Mouse (Mus musculus) fat pad, adult 2 months (tissue): ENCODE measurements around the gene Gm16503.
"Not testable (repeated sequence)": the region's sequence is repeated elsewhere in the genome, so short reads cannot be mapped to it uniquely, and the experiment has no call there.

Experiments
- DNase-seq: peaks from one replicate; pipeline ENCODE4 v3.0.0-alpha.2; 2011; ENCODE audit warnings: low read depth, low spot score; ENCODE audit errors: extremely low read depth

Gm16503 gene

DNA sequence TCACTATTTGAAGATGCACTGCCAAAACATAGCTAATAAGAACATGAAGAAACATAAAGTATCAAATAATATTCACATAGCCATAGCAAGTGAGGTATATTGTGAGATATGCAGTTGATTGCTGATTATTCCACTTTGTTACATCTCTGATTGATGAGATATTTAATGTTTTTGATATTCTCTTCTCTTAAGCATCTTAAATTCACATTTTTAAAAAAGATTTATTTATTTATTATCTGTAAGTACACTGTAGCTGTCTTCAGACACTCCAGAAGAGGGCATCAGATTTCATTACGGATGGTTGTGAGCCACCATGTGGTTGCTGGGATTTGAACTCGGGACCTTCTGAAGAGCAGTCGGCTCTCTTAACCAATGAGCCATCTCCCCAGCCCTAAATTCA is at the start of gene Gm16503:
Gene Gm16503, plus strand, starts transcription at position 301 of the 400 bp plus-strand sequence.
- not testable (repeated sequence) for DNase-seq

DNA sequence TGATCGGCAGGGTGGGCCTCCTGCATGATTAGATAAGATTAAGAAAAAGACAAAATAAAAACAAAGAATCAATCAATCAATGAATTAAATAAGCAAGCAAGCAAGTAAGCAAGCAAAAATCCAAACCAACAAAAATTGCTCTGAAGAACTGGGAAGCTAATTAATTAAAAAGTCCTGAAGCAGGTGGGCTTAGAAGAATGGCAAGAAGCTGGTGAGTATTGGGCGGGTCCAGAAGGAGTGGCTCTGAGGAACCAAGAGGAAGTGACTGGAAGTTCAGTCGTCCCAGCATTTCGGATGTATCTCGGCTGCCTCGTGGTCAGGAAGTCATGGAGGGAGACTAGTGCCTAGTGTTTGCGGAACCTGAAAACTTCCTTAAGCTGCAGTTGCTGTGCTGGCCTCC is 47.9 kb upstream of the Gm16503 start, which contains the start of gene Zfp982:
Gene Zfp982, plus strand, starts transcription at position 301 of the 400 bp plus-strand sequence.
- not testable (repeated sequence) for DNase-seq

DNA sequence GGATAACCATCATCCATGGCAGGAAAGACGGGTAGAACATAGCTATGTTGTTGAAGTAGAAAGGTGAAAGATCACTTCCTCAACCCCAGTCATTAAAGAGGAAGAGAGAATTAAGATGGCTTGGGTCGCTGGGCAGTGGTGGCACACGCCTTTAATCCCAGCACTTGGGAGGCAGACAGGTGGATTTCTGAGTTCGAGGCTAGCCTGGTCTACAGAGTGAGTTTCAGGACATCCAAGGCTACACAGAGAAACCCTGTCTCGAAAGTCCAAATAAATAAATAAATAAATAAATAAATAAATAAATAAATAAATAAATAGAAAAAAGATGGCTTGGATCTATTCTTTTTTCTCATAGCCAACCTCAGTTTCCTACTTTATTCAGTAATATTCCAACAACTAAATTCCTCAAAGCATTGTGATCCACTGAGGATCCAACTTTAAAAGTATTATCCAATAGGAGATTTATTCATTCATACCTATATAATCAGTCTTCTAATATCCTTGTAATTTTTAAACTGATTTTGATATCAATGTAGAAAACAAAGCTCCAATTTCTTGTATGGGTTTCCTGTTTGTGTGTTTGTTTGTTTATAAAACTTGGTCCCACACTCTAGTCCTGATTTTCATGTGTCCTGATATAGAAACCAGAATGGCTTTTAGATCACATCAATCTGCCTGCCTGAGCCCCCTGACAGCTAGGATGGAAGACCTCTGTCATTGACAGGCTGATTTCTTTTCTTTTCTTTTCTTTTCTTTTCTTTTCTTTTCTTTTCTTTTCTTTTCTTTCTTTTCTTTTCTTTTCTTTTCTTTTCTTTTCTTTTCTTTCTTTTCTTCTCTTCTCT is 41.0 kb upstream of the Gm16503 start:
- not testable (repeated sequence) for DNase-seq

DNA sequence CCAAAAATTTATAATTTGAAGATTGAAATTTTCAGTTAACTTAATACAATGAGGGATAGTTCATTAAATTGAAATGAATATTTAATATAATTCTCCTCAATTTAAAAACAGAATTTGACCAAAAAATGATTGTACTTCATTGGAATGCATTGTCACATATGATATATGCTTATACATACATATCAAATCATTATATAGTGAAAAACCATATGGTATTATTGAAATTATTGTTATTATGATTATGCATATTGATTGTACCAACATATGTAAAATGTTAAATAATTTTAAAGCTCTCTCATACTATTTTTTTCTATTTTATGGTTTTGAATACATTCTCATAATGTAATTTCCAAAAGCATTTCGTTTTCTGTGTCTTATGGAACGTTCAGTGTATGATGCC is 30.8 kb upstream of the Gm16503 start:
- DNase-seq: no peak

DNA sequence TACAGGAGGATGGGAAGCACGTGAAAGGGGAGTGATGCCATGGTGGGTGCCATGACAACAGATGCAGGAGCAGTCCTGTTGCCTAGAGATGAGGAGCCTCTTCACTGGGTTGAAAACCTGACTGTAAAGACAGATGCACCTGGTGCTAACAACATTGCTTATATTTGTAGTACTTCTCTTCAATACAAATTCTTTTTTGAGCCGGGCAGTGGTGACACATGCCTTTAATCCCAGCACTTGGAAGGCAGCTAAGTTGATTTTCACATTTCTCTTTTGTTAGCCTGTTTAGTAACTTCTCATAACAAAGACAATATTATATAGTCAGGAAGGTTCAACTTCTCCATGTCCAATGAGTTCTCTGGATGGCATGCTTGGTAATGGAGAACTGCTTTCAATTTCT is 21.0 kb upstream of the Gm16503 start:
- no peak for DNase-seq

DNA sequence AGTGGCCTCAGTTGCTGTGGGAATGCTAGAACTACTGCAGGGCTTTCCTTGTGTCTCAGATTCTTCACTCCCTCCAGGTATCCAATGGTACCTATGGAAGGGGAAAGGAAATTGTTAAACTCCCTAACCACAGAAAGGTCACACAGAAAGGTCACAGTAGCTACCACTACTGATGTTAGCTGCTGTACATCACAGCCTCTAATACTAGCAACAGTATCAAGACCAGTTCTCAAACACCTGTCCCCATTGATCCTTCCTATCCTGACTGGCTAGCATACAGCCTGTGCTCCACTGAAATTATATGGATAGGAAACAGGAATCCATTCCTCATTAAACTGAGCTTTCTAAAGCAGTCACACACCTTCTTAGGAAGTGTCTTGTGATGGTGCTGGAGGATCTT is 19.9 kb upstream of the Gm16503 start:
- no peak for DNase-seq

DNA sequence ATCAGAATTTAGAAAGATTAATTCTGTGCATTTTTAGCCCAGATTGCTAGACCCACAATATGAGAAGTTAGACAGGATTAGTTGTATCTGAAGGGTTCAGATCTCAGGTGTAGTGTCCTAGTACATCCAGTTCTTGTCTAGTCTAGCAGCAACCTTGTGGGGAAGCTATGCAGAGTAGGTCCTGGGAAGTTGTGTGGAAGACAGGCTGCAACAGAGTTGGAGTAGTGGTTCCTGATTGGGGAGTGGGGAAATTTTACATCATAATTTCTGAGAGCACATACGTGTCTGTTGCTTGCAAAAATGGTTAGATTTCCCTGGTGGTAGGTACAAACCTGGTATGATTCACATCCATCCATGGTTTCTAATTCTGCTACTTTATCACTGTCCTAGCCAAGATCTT is 14.9 kb upstream of the Gm16503 start:
- DNase-seq: no peak

DNA sequence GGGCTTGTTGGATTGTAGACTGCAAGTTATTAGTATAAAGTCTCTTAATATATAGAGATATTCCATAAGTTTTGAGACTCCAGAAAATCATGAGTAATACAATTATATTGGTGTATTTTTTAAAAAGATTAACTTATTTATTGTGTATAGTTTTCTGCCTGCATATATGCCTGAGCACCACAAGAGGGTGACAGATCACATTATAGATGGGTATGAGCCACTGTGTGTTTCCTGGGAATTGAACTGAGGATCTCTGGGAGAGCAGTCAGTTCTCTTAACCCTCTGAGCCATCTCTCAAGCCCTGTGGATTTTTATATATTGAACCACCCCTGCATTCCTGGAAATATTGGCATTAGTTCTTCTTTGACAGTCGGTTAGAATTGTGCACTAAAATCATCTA is 9.7 kb upstream of the Gm16503 start:
- DNase-seq: no peak

DNA sequence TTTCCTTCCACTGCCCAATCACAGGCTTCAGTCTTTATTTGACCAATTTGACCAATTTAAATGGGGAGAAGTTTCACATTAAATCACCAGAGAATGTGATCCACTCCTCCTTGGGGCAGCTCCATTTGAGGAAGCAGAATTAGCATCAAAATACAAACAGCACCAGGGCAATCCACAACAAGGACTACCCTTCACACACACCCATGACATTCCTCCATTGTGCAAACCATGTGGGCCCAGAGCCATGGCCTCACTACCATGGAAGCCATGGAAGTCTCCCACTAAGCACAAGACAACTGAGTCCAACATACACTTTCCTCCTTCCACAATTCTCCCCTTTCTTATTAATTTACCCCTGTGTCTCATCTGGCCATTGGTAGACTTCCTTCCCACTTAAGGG is 4.1 kb upstream of the Gm16503 start:
- DNase-seq: not testable (repeated sequence)

DNA sequence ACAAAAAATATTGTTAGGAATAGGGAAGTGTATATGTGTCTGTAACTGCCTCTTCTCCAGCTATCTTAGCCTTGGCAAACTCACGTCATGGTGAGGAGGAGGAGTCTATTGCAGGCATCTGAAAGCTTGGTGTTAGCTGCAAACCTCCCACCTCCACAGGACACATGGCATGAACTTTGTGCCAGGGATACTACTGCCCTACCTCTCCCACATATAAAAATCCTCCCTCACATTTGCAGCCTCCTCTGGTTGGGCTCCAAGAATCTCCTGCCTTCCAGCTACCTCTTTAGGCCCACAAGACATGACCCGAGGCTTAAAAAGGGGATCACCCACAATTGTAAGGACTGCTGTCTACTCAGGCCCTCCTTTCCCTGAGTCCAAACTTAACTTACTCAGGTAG is 2.3 kb upstream of the Gm16503 start:
- no peak for DNase-seq

DNA sequence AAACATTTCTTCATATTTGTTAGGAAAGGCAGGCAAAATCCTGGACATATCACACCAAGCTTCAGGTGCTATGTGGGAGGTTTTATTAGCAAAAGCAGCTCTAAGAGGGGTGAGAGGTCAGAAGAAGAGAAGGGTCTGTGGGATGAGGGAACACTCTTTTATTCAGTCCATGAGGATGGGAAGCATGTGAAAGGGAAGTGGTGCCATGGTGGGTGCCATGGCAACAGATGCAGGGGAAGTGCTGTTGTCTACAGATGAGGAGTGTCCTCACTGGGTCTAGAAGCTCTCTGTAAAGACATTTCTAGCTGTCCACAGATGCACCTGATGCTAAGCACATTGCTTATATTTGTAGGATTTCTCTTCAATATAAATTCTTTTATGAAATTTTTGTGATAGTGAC is 1.1 kb downstream of the Gm16503 start:
- no peak for DNase-seq

DNA sequence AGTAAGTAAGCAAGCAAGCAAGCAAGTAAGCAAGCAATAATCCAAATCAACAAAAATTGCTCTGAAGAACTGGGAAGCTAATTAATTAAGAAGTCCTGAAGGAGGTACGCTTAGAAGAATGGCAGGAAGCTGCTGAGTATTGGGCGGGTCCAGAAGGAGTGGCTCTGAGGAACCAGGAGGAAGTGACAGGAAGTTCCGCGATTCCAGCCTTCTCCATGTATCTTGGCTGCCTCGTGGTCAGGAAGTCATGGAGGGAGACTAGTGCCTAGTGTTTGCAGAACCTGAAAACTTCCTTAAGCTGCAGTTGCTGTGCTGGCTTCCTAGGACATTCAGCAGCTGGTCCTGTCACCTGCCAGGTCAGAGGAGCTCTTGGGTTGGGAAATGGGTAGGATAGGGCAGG is 13.1 kb downstream of the Gm16503 start, which contains the start of gene Zfp985:
Gene Zfp985, plus strand, starts transcription at position 207 of the 400 bp plus-strand sequence.
- not testable (repeated sequence) for DNase-seq

DNA sequence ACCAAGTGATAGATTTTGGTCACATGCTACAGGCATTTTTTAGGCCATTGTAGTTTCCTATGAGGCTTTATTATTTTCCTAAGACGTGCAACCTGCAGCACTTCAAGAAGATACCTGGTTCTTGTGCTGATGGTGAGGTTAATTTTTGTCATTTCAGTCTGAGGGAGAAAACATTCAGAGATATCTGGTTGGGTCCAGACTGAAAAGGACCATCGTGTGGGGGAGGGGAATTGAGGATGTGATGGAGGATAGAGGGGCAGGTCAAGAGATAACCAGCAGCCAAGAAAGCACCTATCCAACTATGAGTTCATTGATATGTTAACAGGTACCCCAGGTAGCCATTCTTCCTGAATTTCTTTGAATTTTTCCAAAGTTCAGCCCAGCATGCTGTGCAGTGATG is 14.3 kb downstream of the Gm16503 start:
- DNase-seq: not testable (repeated sequence)

DNA sequence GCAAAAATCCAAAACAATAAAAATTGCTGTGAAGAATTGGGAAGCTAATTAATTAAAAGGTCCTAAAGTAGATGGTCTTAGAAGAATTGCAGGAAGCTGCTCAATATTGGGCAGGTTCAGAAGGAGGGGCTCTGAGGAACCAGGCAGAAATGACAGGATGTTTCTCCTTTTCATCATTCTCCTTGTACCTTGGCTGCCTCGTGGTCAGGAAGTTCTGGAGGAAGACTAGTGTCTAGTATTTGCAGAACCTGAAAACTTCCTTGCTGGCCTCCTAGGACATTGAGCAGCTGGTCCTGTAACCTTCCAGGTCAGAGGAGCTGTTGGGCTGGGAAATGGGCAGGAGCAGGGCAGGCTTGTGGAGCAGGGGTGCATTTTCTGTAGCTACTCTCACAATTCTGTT is 16.9 kb downstream of the Gm16503 start:
- not testable (repeated sequence) for DNase-seq

DNA sequence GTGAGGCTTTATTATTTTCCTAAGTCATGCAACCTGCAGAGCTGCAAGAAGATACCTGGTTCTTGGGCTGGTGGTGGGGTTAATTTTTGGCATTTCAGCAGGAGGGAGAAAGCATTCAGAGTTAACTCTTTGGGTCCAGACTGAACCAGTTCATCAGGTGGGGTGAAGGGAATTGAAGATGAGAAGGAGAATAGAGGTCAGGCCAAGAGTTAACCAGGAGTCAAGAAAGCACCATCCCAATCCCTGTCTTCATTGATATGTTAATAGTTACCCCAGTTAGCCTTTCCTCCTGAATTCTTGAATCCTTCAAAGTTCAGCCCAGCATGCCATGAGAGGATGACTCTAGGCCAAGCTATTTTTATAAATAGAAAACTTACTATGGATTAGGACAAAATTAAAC is 18.0 kb downstream of the Gm16503 start:
- not testable (repeated sequence) for DNase-seq

DNA sequence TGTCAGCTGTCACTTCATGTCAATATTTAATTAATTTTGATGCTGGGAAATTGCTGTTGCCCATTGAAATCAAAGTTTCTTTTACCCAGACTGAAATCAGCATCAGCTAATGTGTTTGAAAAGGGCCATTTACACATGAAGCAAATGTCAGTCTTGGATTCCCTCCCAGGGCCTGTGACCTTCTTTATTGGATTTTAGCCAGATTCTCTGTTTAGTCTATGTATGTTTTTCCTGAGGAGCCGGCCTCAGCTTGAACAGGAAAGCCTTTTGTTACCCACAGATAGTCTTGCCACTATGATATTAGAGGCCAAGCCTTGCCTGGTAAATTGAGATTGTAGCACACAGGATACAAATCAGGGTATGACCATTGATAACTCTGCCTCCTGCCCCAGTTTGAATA is 19.1 kb downstream of the Gm16503 start:
- not testable (repeated sequence) for DNase-seq

DNA sequence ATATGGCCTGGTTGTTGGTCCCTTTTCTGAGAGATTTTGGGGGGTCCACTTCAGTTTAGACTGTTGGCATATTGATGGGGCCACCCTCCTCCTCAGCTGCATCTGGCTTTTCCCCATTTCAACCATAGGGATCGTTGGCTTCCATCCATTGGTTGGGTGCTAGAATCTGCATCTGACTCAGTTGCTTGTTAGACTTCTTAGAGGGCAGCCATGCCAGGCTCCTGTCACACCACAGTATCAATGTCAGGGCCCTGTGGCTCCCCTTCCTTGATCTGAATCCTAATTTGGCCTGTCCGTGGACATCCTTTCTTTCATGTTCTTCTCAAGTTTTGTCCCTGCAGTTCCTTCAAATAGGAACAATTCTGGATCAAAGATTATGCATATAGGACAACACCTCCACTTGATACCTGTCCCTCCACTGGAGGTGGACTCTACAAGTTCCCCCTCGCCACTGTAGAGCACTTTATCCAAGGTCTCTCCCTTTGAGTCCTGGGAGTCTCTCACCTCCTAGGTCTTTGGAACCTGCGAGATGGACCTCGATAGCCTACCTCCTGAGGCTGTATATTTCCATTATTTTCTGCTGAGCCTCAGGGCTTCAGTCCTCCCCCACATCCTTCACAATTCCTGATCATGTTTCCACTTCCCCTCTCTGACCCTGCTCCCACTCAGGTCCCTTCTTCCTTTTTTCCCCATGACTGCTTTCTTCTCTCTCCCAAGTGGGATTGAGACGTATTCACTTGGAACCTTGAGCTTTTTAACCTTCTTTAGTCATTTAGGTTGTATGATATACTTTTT is 25.6 kb downstream of the Gm16503 start:
- DNase-seq: no peak

DNA sequence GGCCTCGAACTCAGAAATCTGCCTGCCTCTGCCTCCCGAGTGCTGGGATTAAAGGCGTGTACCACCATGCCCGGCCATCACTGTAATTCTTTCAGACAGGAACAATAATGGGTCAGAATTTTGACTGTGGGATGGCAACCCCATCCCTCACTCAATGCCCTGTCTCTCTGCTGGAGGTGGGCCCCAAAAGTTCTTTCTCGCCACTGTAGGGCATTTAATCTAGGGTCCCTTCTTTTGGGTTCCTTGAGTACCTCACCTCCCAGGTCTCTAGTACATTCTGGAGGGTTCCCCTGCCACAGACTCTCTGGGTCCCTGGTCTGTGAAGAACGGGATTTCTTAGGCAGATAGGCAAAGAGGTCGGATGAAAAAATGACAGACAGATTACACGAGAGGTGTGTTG is 31.1 kb downstream of the Gm16503 start:
- not testable (repeated sequence) for DNase-seq

DNA sequence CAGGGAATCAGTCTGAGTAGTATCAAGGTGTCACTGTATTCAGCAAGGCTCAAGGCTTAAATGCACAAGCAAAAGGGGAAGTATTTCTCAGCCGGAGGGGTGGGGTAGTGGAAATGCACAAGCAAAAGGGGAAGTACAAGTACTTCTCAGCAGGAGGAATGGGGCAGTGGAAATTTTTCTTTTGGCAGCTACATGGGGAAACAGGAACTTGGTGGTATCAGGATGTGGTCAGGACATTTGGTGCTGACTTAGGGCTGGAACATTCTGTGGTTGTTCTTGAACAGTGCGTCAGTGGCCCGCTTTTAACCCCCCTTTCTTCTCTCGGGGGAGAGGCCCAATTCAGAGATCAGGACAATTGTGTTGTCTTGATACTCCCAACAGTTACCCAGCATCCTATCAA is 39.4 kb downstream of the Gm16503 start:
- not testable (repeated sequence) for DNase-seq

DNA sequence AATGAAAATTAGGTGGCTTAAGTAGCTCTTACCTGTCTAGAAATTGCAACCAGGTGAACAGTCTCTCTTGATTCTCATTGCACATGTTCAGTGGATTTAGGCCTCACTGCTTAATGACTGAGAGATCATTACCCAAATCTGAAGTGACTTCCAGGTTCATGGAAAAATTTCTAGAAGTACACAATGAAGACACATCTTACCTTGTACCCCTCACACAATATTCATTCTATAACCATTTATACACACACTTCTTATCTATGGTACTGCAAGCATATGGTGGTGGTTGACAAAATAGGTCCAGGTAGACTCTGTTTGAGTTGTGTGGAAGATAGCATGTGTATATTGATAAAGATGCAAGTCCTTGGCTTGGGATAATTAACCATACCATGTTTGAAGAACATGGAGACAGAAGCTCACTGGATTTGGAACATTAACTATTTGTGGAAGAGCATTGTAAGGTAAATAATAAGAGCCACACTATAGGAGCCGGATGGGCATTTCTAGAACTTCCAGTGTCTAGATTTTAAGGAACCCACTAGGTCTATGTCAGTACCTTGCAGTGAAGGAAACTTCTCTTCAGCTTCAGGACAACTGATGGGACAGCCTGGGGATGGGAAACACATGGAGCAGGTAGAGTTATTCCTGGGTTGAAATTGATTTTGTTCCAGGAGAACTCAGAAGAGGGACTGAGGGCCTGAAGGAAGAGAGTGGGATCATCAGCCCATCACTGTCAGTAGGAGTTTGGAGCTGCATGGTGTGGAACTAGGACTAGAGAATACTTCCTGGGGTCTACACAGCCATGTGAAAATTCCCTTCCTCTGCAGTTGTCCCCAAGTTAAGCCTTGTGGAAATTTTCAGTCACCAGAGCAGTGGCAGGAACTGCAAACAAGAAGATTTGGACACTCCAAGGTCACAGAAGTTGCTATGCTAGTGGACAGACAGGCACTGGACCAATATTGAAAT is 46.8 kb downstream of the Gm16503 start:
- DNase-seq: no peak
